Mouse (Mus musculus) T-helper 2 cell (primary cell): Measurements from ENCODE around the gene Adnp.
"Not testable (repeated sequence)": the region's sequence is repeated elsewhere in the genome, so short reads cannot be mapped to it uniquely, and the experiment has no call there.

Experiments
- in situ Hi-C: fragments of 300-600 bp; cut with MboI, MseI; formaldehyde crosslinking; loops from one replicate; pipeline ENCODE4 v1.15.1; 2025; ENCODE audit warnings: high pct_unique_total_duplicates

Gene Adnp

DNA sequence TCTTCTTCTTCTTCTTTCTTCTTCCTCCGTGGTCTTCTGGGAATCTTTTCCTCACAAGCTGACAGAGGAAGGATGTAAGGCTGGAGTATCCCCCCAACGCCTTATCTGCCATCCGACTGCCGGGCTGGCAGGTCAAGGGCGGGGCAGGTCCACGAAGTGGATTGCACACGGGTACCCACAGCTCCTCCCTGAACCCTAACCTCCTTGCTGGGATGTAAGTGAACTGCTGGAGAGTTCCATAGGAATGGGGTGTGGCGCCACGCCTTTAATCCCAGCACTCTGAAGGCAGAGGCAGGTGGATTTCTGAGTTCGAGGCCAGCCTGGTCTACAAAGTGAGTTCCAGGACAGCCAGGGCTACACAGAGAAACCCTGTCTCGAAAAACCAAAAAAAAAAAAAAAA lies 48.9 kb downstream of the Adnp start:
- in situ Hi-C loops, result not testable (repeated sequence)

DNA sequence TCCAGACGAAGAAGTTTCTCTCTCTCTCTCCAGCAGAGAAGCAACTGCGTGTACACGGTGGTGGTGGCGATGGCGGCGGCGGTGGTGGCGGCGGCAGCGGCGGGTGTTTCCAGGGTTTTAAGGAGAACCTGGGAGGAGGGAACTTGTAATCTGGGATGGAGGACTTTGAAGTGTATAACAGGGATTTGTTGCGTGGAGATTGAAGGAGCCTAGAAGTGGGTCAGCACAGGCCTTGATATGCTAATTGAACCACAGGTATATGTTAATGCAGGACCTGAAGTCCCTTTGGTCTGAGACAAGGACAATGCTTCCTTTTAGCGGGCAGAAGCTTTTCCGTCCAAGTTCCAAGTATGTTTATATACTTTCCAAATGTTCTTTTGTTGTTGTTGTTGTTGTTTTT lies 50.6 kb downstream of the Adnp start:
- in situ Hi-C loops, result no loop called here

DNA sequence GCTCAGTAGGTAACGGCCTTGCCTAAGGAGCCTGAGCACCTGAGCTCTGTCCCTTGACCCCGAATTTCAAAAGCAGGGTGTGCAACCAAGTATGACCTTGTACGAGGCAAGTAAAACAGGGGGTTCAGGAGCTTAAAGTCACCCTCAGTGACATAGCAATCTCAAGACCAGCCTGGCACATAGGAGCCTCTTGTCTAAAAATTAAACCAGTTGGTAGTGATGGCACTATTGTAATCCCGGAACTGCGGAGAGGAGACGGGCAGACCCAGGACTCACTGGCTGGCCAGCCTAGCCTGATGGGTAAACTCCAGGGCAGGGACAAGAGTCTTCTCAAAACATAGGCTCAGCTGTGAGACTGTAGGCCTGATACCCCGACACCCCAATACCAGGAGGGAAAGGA lies 51.2 kb downstream of the Adnp start:
- in situ Hi-C loops, result no loop called here

DNA sequence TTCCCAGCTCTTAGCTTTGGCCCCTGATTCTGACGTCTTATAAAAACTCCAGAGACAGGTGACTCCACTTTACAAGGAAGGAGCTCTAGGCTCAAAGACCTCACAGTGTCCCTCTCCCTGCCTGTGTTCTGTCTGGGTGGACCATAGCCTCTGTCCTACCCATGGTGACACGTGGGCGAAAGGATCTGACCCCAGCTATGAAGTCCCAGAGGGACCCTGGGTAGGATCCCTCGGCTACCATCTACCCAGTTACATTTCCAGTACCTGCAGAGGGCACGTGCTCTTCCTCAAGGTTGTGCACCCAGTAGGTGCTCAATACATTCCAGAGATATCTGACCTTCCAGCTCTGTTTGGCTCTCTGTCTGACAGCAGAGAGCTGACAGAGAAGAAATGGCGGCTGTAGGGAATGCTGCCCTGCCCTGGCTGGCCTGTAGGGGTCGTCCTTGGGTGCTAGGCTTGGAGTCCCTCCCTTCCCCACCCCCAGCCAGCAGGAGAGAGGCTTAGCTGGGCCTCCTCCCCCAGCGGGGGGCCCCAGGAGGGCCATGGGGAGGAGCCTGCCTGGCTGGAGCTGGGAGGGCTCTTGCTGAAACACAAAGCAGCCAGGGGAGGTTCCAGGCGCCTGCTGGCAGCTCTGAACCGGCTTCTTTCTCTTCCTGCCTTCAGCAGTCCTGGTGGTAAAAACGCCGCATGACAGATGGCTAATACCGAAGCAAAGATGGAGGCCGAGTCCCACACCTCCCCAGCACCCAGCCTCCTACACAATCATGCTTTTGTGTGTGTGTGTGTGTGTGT lies 52.6 kb downstream of the Adnp start:
- in situ Hi-C loops, result loop anchor here (5.0 kb wide), 1 partner anchor 53 kb away; the partner anchor contains the start of gene Adnp

DNA sequence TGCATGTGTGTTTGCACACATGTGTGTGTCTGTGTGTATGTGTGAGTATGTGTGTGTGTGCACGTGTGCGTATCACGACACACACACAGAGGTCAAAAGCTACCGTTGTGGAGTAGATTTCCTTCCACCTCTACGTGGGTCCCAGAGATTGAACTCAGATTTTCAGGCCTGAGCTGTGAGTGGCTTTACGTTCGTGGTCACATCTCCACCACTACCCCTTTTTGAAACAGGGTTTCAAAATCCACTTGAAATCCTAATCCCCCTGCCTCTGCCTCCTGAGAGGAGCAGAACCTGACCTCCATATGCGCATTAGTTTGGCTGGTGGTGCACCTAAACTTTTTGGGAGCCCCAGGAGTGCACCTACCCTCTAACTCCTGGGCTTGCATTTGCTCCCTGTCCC lies 57.7 kb downstream of the Adnp start:
- in situ Hi-C loops, result no loop called here

DNA sequence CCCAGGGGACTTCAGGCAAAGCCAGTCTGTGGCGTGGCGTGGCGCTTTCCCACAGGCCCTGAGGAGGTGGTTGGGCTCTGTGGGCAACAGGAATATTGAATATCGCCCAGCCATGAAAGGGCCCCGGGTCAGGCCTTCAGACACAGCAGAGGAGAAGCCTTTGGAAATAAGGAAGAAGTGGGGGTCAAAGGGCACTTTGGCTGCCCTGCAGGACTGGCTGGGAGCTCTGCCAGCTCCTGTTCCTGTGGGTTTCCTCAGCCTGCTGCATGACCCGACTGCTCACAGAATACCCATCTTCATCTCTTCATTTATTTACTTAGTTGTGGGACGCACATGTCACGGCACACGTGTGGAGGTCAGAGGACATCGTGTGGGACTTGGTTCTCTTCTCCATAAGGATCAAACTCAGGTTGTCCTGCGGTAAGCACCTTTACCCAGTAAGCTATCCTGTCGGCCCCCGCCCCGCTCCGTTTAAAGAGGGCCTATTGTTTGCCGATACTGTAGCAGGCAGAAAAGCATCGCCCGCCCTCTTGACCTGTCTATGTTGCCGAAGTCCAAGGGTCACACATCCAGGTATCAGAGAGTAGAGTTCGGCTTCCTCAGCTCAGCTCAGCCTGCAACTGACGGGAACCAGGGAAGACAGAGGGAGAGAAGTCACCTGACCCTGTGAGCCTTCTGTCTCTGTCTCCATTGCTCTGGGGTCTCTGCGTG lies 59.0 kb downstream of the Adnp start:
- in situ Hi-C loops, result no loop called here

DNA sequence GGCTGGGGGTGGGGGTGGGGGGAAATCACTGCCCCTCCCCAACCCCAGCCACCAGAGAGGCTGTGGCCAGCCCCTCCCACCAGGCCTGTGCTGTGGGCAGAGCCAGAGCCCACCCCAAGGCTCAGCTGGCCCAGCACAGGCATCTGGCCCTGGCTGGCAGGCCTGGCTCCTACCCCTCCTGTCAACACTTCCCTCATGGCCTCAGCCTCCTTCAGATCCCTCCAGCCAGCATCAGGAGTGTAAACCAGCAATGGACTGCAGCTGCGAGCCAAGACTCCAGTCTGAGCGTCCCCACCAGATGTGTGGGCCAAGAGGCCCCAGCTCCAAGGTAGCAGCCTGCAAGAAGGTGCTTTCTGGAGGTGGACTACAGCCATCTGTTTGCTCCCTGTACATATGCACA lies 61.5 kb downstream of the Adnp start:
- in situ Hi-C loops, result no loop called here

DNA sequence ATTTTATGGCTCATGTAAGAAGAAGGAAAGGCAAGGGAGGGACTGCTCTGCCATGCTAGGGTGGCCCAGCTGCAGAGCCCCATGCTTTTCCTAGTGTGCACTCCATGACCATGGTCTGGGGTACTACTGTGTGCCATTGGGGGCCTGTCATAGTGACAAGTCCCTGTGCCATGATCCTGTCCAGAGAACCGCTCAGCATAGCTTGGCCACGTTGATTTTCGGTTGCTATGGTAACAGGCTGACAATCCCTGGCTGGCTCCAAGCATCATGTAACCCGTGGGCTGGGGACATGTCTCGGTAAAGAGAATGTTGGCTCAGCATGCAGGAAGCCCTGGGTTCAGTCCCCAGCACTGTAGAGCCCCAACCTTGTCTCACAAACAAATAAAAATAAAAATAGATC lies 63.1 kb downstream of the Adnp start:
- in situ Hi-C loops, result no loop called here

DNA sequence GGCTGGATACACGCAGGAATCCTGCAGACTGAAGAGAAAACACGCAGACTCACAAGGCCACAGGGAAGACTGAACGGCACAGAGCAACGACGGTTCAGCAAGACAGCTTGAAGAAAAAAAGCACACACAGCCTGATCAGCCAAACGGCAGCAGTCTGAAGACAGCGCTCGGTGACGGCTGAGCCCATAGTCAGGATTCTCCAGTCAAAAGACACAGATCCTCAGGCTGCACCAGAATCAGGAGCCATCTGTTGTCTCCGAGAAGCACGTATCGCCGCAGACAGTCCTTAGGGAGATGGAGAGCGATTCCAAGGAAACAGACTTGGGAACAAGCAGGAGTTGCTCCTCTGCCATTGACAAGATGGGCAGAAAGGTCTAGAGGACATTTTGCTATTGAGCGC lies 69.8 kb downstream of the Adnp start:
- in situ Hi-C loops, result no loop called here
